Mouse (Mus musculus) heart, embryonic 15.5 days (tissue): ENCODE results near the gene 1700020N01Rik. TPM values are rescaled to one million over a fixed set of nuclear protein-coding genes. Genes with fewer than 3 reads are reported as not detected.

Source experiments
- ATAC-seq: fragments of 200-750 bp; cut with Nextera tagmentation; replicated peaks from 2 replicates; pipeline ENCODE4 v1.8.0; 2017; ENCODE audit warnings: low read depth, moderate TSS enrichment; ENCODE audit not compliant: insufficient number of reproducible peaks, insufficient read depth, low FRiP score
- H3K27ac ChIP-seq: fragments of 300-500 bp; sonication (generic); 2 replicates; pipeline ENCODE4 v1.5.1; 2015; ENCODE audit warnings: mild to moderate bottlenecking, inconsistent platforms
- H3K27me3 ChIP-seq: fragments of 300-500 bp; sonication (generic); 2 replicates; pipeline ENCODE4 v1.6.1; 2015; ENCODE audit warnings: inconsistent platforms
- H3K36me3 ChIP-seq: fragments of 300-500 bp; sonication (generic); 2 replicates; pipeline ENCODE4 v1.6.1; 2015; ENCODE audit warnings: mild to moderate bottlenecking, inconsistent platforms
- H3K4me1 ChIP-seq: fragments of 300-500 bp; sonication (generic); replicated peaks from 2 replicates; pipeline ENCODE4 v1.6.1; 2015; ENCODE audit warnings: inconsistent platforms
- H3K4me2 ChIP-seq: fragments of 300-500 bp; sonication (generic); 2 replicates; pipeline ENCODE4 v1.6.1; 2015; ENCODE audit warnings: inconsistent platforms, mild to moderate bottlenecking, moderate library complexity
- H3K4me3 ChIP-seq: fragments of 300-500 bp; sonication (generic); 2 replicates; pipeline ENCODE4 v1.5.1; 2015; ENCODE audit warnings: mild to moderate bottlenecking, inconsistent platforms
- H3K9ac ChIP-seq: fragments of 300-500 bp; sonication (generic); 2 replicates; pipeline ENCODE4 v1.6.1; 2015; ENCODE audit warnings: mild to moderate bottlenecking, inconsistent platforms
- H3K9me3 ChIP-seq: fragments of 300-500 bp; sonication (generic); replicated peaks from 2 replicates; pipeline ENCODE4 v1.6.1; 2016; ENCODE audit warnings: inconsistent platforms
- WGBS: fragments of 180-500 bp; shearing (Covaris S2); methylation state at CpG from one replicate; pipeline ENCODE4 v1.1.7; 2015; ENCODE audit warnings: mixed read lengths; 5-methylcytosine and 5-hydroxymethylcytosine counted together
- polyA plus RNA-seq: library from polyadenylated mRNA; unstranded; fragments of >200 nt; fragmentation: Nextera tagmentation; extraction: Ambion mirVana; gene quantifications from 2 replicates; pipeline ENCODE4 v1.2.1, GENCODE M21; 2015

1700020N01Rik gene
- polyA plus RNA-seq, 1 experiment from 2014 or later = not detected

GRCm38 (mm10) chr10:21632687-21633086 lies 39.7 kb downstream of the 1700020N01Rik start:
- no peak for ATAC-seq
- Histone ChIP-seq H3K27ac (no peak overlapping the region), H3K9ac (no peak overlapping the region), H3K4me1 (peaks cover 15% of the 10 kb centered on the region), H3K4me2 (no peak overlapping the region), H3K36me3 (no peaks in the 10 kb centered on the region), H3K9me3 (no peaks in the 10 kb centered on the region), H3K4me3 (no peak overlapping the region), H3K27me3 (peaks cover 10% of the 10 kb centered on the region; the same call in 1 of the 2 replicates)
- 56% methylated on average over 5 of the region's 5 CpGs for WGBS

DNA sequence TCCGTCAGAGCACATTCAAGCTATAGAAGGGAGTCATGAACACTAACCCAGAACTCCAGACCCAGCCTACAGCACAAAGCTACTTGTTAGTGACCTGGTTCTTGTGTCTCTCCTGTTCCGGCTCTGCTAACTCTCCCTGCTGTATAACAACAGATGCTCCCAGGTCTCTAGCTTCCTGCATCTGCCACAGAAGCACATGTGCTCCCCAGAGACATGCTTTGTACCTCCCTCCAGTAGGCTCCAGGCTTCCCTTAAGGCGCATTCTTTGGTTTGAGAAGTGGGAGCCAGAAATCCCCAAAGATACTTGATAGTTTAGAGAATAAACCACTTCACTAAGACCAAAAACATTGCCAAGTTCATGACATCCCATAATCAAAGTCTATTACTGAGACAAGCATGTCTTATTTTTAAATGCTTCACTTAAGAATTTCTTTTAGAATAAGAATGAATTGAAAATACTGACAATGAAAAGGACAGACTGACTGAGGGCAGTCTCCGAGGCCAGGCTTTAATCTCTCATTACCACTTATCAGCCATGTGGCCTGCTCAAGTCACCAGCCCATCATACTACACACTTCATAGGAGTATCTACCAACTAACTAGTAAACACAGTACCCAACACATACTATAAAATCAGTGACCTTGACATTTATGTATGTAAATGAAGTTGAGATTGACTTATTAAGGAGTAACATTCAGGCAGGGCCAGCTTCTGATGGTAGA lies 43.2 kb downstream of the 1700020N01Rik start:
- peak; percentile 18; the same call in 1 of the 2 replicates for ATAC-seq
- peak overlapping the region; percentile 24; the same call in 1 of the 2 replicates for H3K27ac ChIP-seq
- WGBS = 63% methylated on average over 4 of the region's 4 CpGs

GRCm38 (mm10) chr10:21636711-21637081 lies 43.8 kb downstream of the 1700020N01Rik start:
- H3K9me3 ChIP-seq = no peaks in the 10 kb centered on the region
- H3K36me3 ChIP-seq = no peaks in the 10 kb centered on the region
- H3K27ac ChIP-seq = peak overlapping the region; percentile 24; the same call in 1 of the 2 replicates
- peaks cover 7% of the 10 kb centered on the region; the same call in 1 of the 2 replicates for H3K27me3 ChIP-seq
- H3K4me1 ChIP-seq = peaks cover 15% of the 10 kb centered on the region
- peak; percentile 83 for ATAC-seq
- no peak overlapping the region for H3K4me2 ChIP-seq
- H3K9ac ChIP-seq = no peak overlapping the region
- 26% methylated on average over 6 of the region's 6 CpGs for whole genome bisulfite sequencing
- no peak overlapping the region for H3K4me3 ChIP-seq

More for the DNA sequence above, 43.2 kb downstream of the 1700020N01Rik start:
- Histone ChIP-seq H3K9me3 (no peaks in the 10 kb centered on the region), H3K36me3 (no peaks in the 10 kb centered on the region), H3K27me3 (peaks cover 7% of the 10 kb centered on the region; the same call in 1 of the 2 replicates), H3K4me3 (no peak overlapping the region), H3K9ac (no peak overlapping the region), H3K4me1 (peaks cover 15% of the 10 kb centered on the region), H3K4me2 (no peak overlapping the region)

GRCm38 (mm10) chr10:21651388-21651787 lies 58.4 kb downstream of the 1700020N01Rik start:
- WGBS = 55% methylated on average over 4 of the region's 4 CpGs
- no peak overlapping the region for H3K4me3 ChIP-seq
- no peaks in the 10 kb centered on the region for H3K27me3 ChIP-seq
- peak overlapping the region; percentile 24; the same call in 1 of the 2 replicates for H3K4me2 ChIP-seq
- no peaks in the 10 kb centered on the region for H3K36me3 ChIP-seq
- no peaks in the 10 kb centered on the region for H3K9me3 ChIP-seq
- no peak; the same call in 1 of the 2 replicates for ATAC-seq
- H3K27ac ChIP-seq = peak overlapping the region; percentile 56
- H3K4me1 ChIP-seq = peaks cover 17% of the 10 kb centered on the region
- no peak overlapping the region for H3K9ac ChIP-seq

DNA sequence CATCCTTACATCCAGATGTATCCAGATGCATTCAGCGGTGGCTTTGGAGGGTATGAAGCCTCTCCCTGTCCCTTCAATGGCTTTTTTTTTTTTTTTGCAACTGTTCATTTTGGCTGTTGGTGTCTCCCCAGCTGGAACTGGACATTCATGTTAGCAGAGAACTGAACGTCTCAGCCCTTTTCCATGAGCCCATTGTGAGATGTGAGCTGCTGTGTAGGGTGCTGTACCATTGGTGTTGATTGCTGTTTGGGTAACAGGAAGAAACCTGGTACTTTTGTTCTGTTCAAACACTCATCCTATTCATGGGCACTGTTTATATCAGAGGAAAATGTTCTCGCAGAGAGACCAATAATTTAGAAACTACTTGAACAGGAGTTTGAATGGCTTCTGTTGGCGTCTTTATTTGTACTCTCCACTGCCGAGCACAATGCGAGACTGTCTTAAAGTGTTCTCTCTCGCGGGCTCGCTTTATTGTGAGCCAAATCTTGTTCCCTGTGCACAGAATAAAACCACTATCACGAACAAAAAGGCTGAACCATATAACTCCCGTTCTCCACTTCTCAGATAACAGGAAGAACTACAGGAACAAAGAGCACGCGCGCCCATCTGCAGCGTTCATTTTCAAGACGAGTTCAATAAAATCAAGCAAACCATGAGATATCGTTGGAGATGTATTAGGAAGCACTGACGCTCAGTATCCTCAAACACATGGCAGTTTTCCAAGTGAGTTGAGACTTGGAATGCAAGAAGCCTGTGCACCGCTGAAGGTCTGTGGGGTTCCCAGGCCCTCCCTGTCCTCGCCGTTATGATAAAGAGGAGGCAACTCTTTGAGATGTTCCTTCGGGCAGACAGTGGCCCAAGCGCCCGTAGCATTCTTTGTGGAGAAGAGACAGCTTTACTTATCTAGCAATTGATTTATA lies 59.7 kb downstream of the 1700020N01Rik start:
- no peaks in the 10 kb centered on the region for H3K27me3 ChIP-seq
- no peaks in the 10 kb centered on the region for H3K36me3 ChIP-seq
- H3K27ac ChIP-seq = no peak overlapping the region
- H3K4me2 ChIP-seq = no peak overlapping the region
- H3K4me3 ChIP-seq = no peak overlapping the region
- H3K9ac ChIP-seq = no peak overlapping the region
- no peaks in the 10 kb centered on the region for H3K9me3 ChIP-seq
- peaks cover 17% of the 10 kb centered on the region for H3K4me1 ChIP-seq
- no peak for ATAC-seq
- 81% methylated on average over 24 of the region's 24 CpGs for WGBS

DNA sequence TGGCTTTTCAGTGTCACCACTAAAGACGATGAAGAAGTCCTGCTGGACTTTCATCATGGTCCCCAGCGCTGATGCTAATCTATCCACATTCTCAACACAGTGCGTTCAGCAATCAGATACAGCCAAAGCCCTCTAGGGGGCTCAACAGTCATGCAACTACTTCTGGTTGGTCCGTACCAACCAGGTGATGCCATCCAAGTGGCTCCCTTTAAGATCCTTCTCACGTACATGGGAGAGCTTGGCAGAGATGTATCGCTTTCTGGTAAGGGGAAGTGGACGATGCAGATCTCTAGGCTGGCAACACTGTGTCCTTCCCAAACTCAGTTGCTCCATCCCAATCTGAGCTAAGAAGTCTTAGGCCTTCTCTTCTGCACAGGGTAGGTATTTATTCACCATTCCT lies 60.5 kb downstream of the 1700020N01Rik start:
- H3K9ac ChIP-seq = no peak overlapping the region
- no peaks in the 10 kb centered on the region for H3K36me3 ChIP-seq
- no peak overlapping the region for H3K4me3 ChIP-seq
- no peak overlapping the region for H3K4me2 ChIP-seq
- peaks cover 17% of the 10 kb centered on the region for H3K4me1 ChIP-seq
- 93% methylated on average over 7 of the region's 7 CpGs for WGBS
- H3K27me3 ChIP-seq = no peaks in the 10 kb centered on the region
- H3K9me3 ChIP-seq = no peaks in the 10 kb centered on the region
- ATAC-seq = no peak
- no peak overlapping the region for H3K27ac ChIP-seq

DNA sequence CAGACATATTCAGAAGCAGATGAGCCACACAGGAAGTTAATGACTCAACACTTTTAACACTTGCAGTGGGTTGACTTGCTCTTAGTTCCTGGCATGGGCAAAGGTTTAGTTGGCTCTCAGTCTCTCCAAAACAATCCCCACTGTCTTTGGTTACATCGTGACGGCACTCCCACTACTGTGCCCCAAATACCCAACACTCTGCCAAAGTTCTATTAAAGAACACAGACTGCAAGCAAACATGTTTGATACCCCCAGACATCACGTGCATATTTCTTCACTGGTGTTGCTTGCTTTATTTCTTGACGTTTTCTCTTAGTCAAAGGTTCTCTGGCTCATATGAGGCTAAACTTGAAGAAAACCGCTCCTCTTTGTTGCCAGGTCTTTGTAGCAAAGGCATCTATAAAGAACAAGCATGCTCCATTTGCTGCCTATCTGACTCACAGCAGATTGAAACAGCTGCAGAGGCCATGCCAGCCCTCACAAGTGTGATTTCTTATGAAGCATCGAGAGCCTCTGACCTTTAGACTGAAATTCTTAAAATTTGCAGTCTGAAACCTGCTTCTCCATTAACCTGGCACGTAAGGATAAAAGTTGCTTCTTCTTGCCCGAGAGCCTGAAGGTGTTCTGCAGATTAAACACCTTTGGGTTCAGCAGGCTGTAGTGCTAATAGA lies 66.8 kb downstream of the 1700020N01Rik start:
- Histone ChIP-seq H3K4me3 (no peak overlapping the region), H3K9ac (no peak overlapping the region), H3K9me3 (no peaks in the 10 kb centered on the region), H3K4me1 (no peaks in the 10 kb centered on the region), H3K4me2 (no peak overlapping the region), H3K27me3 (no peaks in the 10 kb centered on the region), H3K27ac (no peak overlapping the region), H3K36me3 (no peaks in the 10 kb centered on the region)
- ATAC-seq = no peak
- WGBS = 76% methylated on average over 8 of the region's 8 CpGs

DNA sequence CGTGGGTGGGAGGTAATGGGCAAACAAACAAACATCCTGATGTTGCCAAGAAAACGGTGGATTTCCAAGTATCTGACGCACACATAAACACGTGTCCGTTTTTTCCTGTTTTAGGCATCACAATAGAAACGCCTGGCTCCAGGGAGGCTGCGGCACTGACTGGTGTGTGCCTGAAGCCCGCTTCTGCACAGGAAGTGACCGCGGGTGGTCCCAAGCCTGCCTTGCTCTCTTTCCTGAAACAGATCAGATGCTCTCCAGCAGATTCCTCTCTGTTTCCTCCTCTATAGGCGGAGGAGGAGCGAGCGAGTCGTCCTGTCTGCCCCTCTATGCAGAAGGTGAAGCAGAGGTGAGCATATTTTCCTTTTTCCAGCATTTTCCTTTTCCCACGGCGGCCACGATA lies 76.0 kb downstream of the 1700020N01Rik start:
- Histone ChIP-seq H3K4me1 (peaks cover 25% of the 10 kb centered on the region), H3K4me3 (no peak overlapping the region), H3K9ac (no peak overlapping the region), H3K27me3 (no peaks in the 10 kb centered on the region), H3K36me3 (no peaks in the 10 kb centered on the region), H3K27ac (peak overlapping the region; percentile 51), H3K4me2 (peak overlapping the region; percentile 34; the same call in 1 of the 2 replicates), H3K9me3 (no peaks in the 10 kb centered on the region)
- WGBS = 49% methylated on average over 17 of the region's 17 CpGs
- peak; percentile 64 for ATAC-seq

- WGBS = 33% methylated on average over 11 of the region's 11 CpGs
- Histone ChIP-seq H3K4me1 (peaks cover 25% of the 10 kb centered on the region), H3K4me2 (no peak overlapping the region)
These were observed 76.8 kb downstream of the 1700020N01Rik start for GRCm38 (mm10) chr10:21669750-21670161.

GRCm38 (mm10) chr10:21670168-21670567 lies 77.2 kb downstream of the 1700020N01Rik start:
- Histone ChIP-seq H3K9me3 (no peaks in the 10 kb centered on the region), H3K27me3 (no peaks in the 10 kb centered on the region), H3K4me2 (no peak overlapping the region), H3K36me3 (no peaks in the 10 kb centered on the region), H3K4me1 (peaks cover 25% of the 10 kb centered on the region), H3K4me3 (no peak overlapping the region), H3K27ac (peak overlapping the region; percentile 51), H3K9ac (no peak overlapping the region)
- WGBS = 50% methylated on average over 5 of the region's 5 CpGs
- ATAC-seq = no peak

More at GRCm38 (mm10) chr10:21669750-21670161, 76.8 kb downstream of the 1700020N01Rik start:
- Histone ChIP-seq H3K27me3 (no peaks in the 10 kb centered on the region), H3K9me3 (no peaks in the 10 kb centered on the region), H3K27ac (peak overlapping the region; percentile 51), H3K4me3 (no peak overlapping the region), H3K9ac (no peak overlapping the region), H3K36me3 (no peaks in the 10 kb centered on the region)
- ATAC-seq = 0 out of 2 replicates have a peak, but pooled peaks have one; percentile 31
